8 mouse cellular contexts compared by ENCODE assay signal in genomic region chr9:14053704-14054103, GRCm38 (mm10).
DNase-seq lines count a peak whose midpoint lies in the region; ATAC-seq lines count a peak whose summit lies in the region.

No protein-coding gene starts in this region.

- peak; percentile 50 for DNase-seq in gastrocnemius, adult 18-20 months (ENCODE audit: low spot score)
- no peak for DNase-seq in gastrocnemius, postnatal 36 days
- DNase-seq in 416B (ENCODE audit: low read depth): peak; percentile 23
- DNase-seq in kidney, adult 11 months: peak; percentile 85
- no peak for DNase-seq in neural tube, embryonic 10.5 days (ENCODE audit: extremely low spot score, low spot score)
- DNase-seq in cerebellum, postnatal 14 days: no peak
- DNase-seq in c-Kit-positive CD71-positive TER-119-positive erythroid progenitor cells, embryonic 14.5 days (ENCODE audit: low spot score): no peak

- no peak overlapping the region for H3K9ac ChIP-seq in lung, embryonic 15.5 days

- peaks cover 7% of the 10 kb centered on the region; the same call in 1 of the 2 replicates for H3K4me1 ChIP-seq in lung, embryonic 15.5 days

- H3K4me3 ChIP-seq in lung, embryonic 15.5 days: no peak overlapping the region

- no peaks in the 10 kb centered on the region for H3K36me3 ChIP-seq in lung, embryonic 15.5 days

- no peaks in the 10 kb centered on the region for H3K27me3 ChIP-seq in lung, embryonic 15.5 days

- H3K4me2 ChIP-seq in lung, embryonic 15.5 days: no peak overlapping the region

- no peak overlapping the region for H3K27ac ChIP-seq in lung, embryonic 15.5 days

- intact Hi-C loops in gastrocnemius, postnatal 36 days (cut with DNase I): no loop called here

- 25% methylated on average over 2 of the region's 2 CpGs for WGBS in lung, embryonic 15.5 days

- peak; percentile 35; the same call in 1 of the 2 replicates for ATAC-seq in lung, embryonic 15.5 days (ENCODE audit: borderline replicate concordance, extremely low read depth, low FRiP score, low TSS enrichment)

- H3K9me3 ChIP-seq in lung, embryonic 15.5 days: no peaks in the 10 kb centered on the region

Comparison
In these comparisons a context has a peak if more than half of its experiments do, and no peak if none do; other contexts are left out.
1. DNase-seq: peak in gastrocnemius, adult 18-20 months (single experiment), 416B (single experiment) and kidney, adult 11 months (single experiment); none in gastrocnemius, postnatal 36 days (0 of 2), neural tube, embryonic 10.5 days (single experiment), cerebellum, postnatal 14 days (0 of 2) and c-Kit-positive CD71-positive TER-119-positive erythroid progenitor cells, embryonic 14.5 days (single experiment).